Mouse (Mus musculus) forebrain, embryonic 15.5 days (tissue): ENCODE results near the gene Fam234b. TPM values are rescaled to one million over a fixed set of nuclear protein-coding genes. Genes with fewer than 3 reads are reported as not detected.

Source experiments
- ATAC-seq: fragments of 200-750 bp; cut with Nextera tagmentation; replicated peaks from 2 replicates; pipeline ENCODE4 v1.8.0; 2017; ENCODE audit warnings: mild to moderate bottlenecking, moderate TSS enrichment, moderate library complexity
- H3K27ac ChIP-seq: fragments of 300-500 bp; sonication (generic); replicated peaks from 2 replicates; pipeline ENCODE4 v1.5.1; 2015; ENCODE audit warnings: mild to moderate bottlenecking, inconsistent platforms
- H3K27me3 ChIP-seq: fragments of 300-500 bp; sonication (generic); 2 replicates; pipeline ENCODE4 v1.6.1; 2015; ENCODE audit warnings: inconsistent platforms
- H3K36me3 ChIP-seq: fragments of 300-500 bp; sonication (generic); 2 replicates; pipeline ENCODE4 v1.6.1; 2015; ENCODE audit warnings: mild to moderate bottlenecking, inconsistent platforms
- H3K4me1 ChIP-seq: fragments of 300-500 bp; sonication (generic); 2 replicates; pipeline ENCODE4 v1.6.1; 2015; ENCODE audit warnings: inconsistent platforms
- H3K4me2 ChIP-seq: fragments of 300-500 bp; sonication (generic); replicated peaks from 2 replicates; pipeline ENCODE4 v1.6.1; 2015; ENCODE audit warnings: mild to moderate bottlenecking, inconsistent platforms
- H3K4me3 ChIP-seq: fragments of 300-500 bp; sonication (generic); 2 replicates; pipeline ENCODE4 v1.5.1; 2015; ENCODE audit warnings: mild to moderate bottlenecking, inconsistent platforms
- H3K9ac ChIP-seq: fragments of 300-500 bp; sonication (generic); replicated peaks from 2 replicates; pipeline ENCODE4 v1.6.1; 2015; ENCODE audit warnings: mild to moderate bottlenecking, inconsistent platforms
- H3K9me3 ChIP-seq: fragments of 300-500 bp; sonication (generic); 2 replicates; pipeline ENCODE4 v1.6.1; 2016; ENCODE audit warnings: inconsistent platforms
- whole genome bisulfite sequencing: fragments of 180-500 bp; shearing (Covaris S2); methylation state at CpG from one replicate; pipeline ENCODE4 v1.1.7; 2015; ENCODE audit warnings: mixed read lengths; 5-methylcytosine and 5-hydroxymethylcytosine counted together
- polyA plus RNA-seq: library from polyadenylated mRNA; unstranded; fragments of >200 nt; fragmentation: Nextera tagmentation; extraction: Ambion mirVana; gene quantifications from 2 replicates; pipeline ENCODE4 v1.2.1, GENCODE M21; 2015

Fam234b gene
- polyA plus RNA-seq, 1 experiment from 2014 or later, result 86.7 TPM

GRCm38 (mm10) chr6:135165706-135166105, 32.1 kb upstream of the Fam234b start:
- WGBS, result 74% methylated on average over 2 of the region's 2 CpGs
- no peak overlapping the region for H3K4me2 ChIP-seq
- H3K36me3 ChIP-seq, result no peaks in the 10 kb centered on the region
- ATAC-seq, result no peak
- no peak overlapping the region for H3K9ac ChIP-seq
- H3K4me3 ChIP-seq, result no peak overlapping the region
- H3K4me1 ChIP-seq, result peaks cover 10% of the 10 kb centered on the region
- H3K9me3 ChIP-seq, result no peaks in the 10 kb centered on the region
- no peaks in the 10 kb centered on the region for H3K27me3 ChIP-seq
- no peak overlapping the region for H3K27ac ChIP-seq

- no peaks in the 10 kb centered on the region for H3K27me3 ChIP-seq
- H3K4me1 ChIP-seq, result peaks cover 10% of the 10 kb centered on the region
- H3K9me3 ChIP-seq, result no peaks in the 10 kb centered on the region
- 90% methylated on average over 3 of the region's 3 CpGs for WGBS
- H3K27ac ChIP-seq, result no peak overlapping the region
- H3K9ac ChIP-seq, result no peak overlapping the region
- H3K4me3 ChIP-seq, result no peak overlapping the region
- ATAC-seq, result no peak
- no peak overlapping the region for H3K4me2 ChIP-seq
- no peaks in the 10 kb centered on the region for H3K36me3 ChIP-seq
Observed at GRCm38 (mm10) chr6:135166262-135166661, 31.5 kb upstream of the Fam234b start.

GRCm38 (mm10) chr6:135166712-135167111, 31.1 kb upstream of the Fam234b start:
- H3K9ac ChIP-seq, result no peak overlapping the region
- H3K4me3 ChIP-seq, result no peak overlapping the region
- H3K27ac ChIP-seq, result no peak overlapping the region
- no peak for ATAC-seq
- no peak overlapping the region for H3K4me2 ChIP-seq
- peaks cover 10% of the 10 kb centered on the region for H3K4me1 ChIP-seq
- H3K36me3 ChIP-seq, result no peaks in the 10 kb centered on the region
- no peaks in the 10 kb centered on the region for H3K9me3 ChIP-seq
- no peaks in the 10 kb centered on the region for H3K27me3 ChIP-seq
- 22% methylated on average over 5 of the region's 5 CpGs for WGBS

- no peak overlapping the region for H3K27ac ChIP-seq
- peak overlapping the region; percentile 36 for H3K9ac ChIP-seq
- H3K36me3 ChIP-seq, result no peaks in the 10 kb centered on the region
- WGBS, result 5% methylated on average over 46 of the region's 46 CpGs
- H3K4me1 ChIP-seq, result peaks cover 10% of the 10 kb centered on the region
- no peaks in the 10 kb centered on the region for H3K27me3 ChIP-seq
- ATAC-seq, result peak; percentile 89
- peak overlapping the region; percentile 44 for H3K4me3 ChIP-seq
- H3K9me3 ChIP-seq, result no peaks in the 10 kb centered on the region
- peak overlapping the region; percentile 79 for H3K4me2 ChIP-seq
Observed at GRCm38 (mm10) chr6:135167380-135168311, 30.1 kb upstream of the Fam234b start.

- no peaks in the 10 kb centered on the region for H3K9me3 ChIP-seq
- 80% methylated on average over 6 of the region's 6 CpGs for WGBS
- H3K36me3 ChIP-seq, result no peaks in the 10 kb centered on the region
- H3K27ac ChIP-seq, result no peak overlapping the region
- H3K4me1 ChIP-seq, result peaks cover 10% of the 10 kb centered on the region
- ATAC-seq, result peak; percentile 5; the same call in 1 of the 2 replicates
- peak overlapping the region; percentile 79 for H3K4me2 ChIP-seq
- peak overlapping the region; percentile 44 for H3K4me3 ChIP-seq
- no peaks in the 10 kb centered on the region for H3K27me3 ChIP-seq
- peak overlapping the region; percentile 36 for H3K9ac ChIP-seq
Observed at GRCm38 (mm10) chr6:135168471-135168870, 29.3 kb upstream of the Fam234b start.

GRCm38 (mm10) chr6:135169246-135169645, 28.5 kb upstream of the Fam234b start:
- WGBS, result 93% methylated on average over 3 of the region's 3 CpGs

GRCm38 (mm10) chr6:135171736-135172135, 26.0 kb upstream of the Fam234b start:
- no peak overlapping the region for H3K27ac ChIP-seq
- WGBS, result 76% methylated on average over 14 of the region's 14 CpGs
- peaks cover 10% of the 10 kb centered on the region for H3K4me1 ChIP-seq
- H3K27me3 ChIP-seq, result no peaks in the 10 kb centered on the region
- no peak overlapping the region for H3K4me3 ChIP-seq
- ATAC-seq, result no peak
- no peak overlapping the region for H3K4me2 ChIP-seq
- H3K36me3 ChIP-seq, result no peaks in the 10 kb centered on the region
- no peak overlapping the region for H3K9ac ChIP-seq
- no peaks in the 10 kb centered on the region for H3K9me3 ChIP-seq

More at GRCm38 (mm10) chr6:135169246-135169645, 28.5 kb upstream of the Fam234b start:
- no peak for ATAC-seq
- H3K27me3 ChIP-seq, result no peaks in the 10 kb centered on the region
- H3K27ac ChIP-seq, result no peak overlapping the region
- H3K9ac ChIP-seq, result no peak overlapping the region
- H3K36me3 ChIP-seq, result no peaks in the 10 kb centered on the region
- no peak overlapping the region for H3K4me2 ChIP-seq
- peaks cover 10% of the 10 kb centered on the region for H3K4me1 ChIP-seq
- no peak overlapping the region for H3K4me3 ChIP-seq
- no peaks in the 10 kb centered on the region for H3K9me3 ChIP-seq

- Histone ChIP-seq H3K4me1 (no peaks in the 10 kb centered on the region), H3K27ac (no peak overlapping the region), H3K9me3 (no peaks in the 10 kb centered on the region), H3K4me3 (no peak overlapping the region), H3K36me3 (no peaks in the 10 kb centered on the region), H3K9ac (no peak overlapping the region), H3K4me2 (no peak overlapping the region), H3K27me3 (no peaks in the 10 kb centered on the region)
- 100% methylated on average over 1 of the region's 1 CpGs for WGBS
- no peak for ATAC-seq
Observed at GRCm38 (mm10) chr6:135175014-135175413, 22.8 kb upstream of the Fam234b start.

GRCm38 (mm10) chr6:135177271-135177670, 20.5 kb upstream of the Fam234b start:
- Histone ChIP-seq H3K4me2 (no peak overlapping the region), H3K9ac (no peak overlapping the region), H3K9me3 (no peaks in the 10 kb centered on the region), H3K27ac (no peak overlapping the region), H3K36me3 (no peaks in the 10 kb centered on the region), H3K27me3 (no peaks in the 10 kb centered on the region), H3K4me3 (no peak overlapping the region), H3K4me1 (no peaks in the 10 kb centered on the region)
- no peak for ATAC-seq

- H3K36me3 ChIP-seq, result no peaks in the 10 kb centered on the region
- H3K9ac ChIP-seq, result no peak overlapping the region
- WGBS, result 56% methylated on average over 3 of the region's 3 CpGs
- H3K9me3 ChIP-seq, result no peaks in the 10 kb centered on the region
- H3K4me3 ChIP-seq, result no peak overlapping the region
- H3K27me3 ChIP-seq, result no peaks in the 10 kb centered on the region
- ATAC-seq, result no peak
- no peak overlapping the region for H3K4me2 ChIP-seq
- H3K4me1 ChIP-seq, result no peaks in the 10 kb centered on the region
- no peak overlapping the region for H3K27ac ChIP-seq
Observed at GRCm38 (mm10) chr6:135178599-135178998, 19.2 kb upstream of the Fam234b start.

- no peak overlapping the region for H3K4me3 ChIP-seq
- no peaks in the 10 kb centered on the region for H3K4me1 ChIP-seq
- no peak overlapping the region for H3K9ac ChIP-seq
- no peaks in the 10 kb centered on the region for H3K9me3 ChIP-seq
- no peaks in the 10 kb centered on the region for H3K27me3 ChIP-seq
- H3K4me2 ChIP-seq, result no peak overlapping the region
- no peaks in the 10 kb centered on the region for H3K36me3 ChIP-seq
- ATAC-seq, result no peak
- H3K27ac ChIP-seq, result no peak overlapping the region
- WGBS, result 79% methylated on average over 4 of the region's 5 CpGs
Observed at GRCm38 (mm10) chr6:135182925-135183324, 14.9 kb upstream of the Fam234b start.

- 59% methylated on average over 8 of the region's 8 CpGs for WGBS
Observed at GRCm38 (mm10) chr6:135183961-135184360, 13.8 kb upstream of the Fam234b start.

More at GRCm38 (mm10) chr6:135183961-135184360, 13.8 kb upstream of the Fam234b start:
- H3K9ac ChIP-seq, result no peak overlapping the region
- H3K27me3 ChIP-seq, result no peaks in the 10 kb centered on the region
- H3K27ac ChIP-seq, result no peak overlapping the region
- no peaks in the 10 kb centered on the region for H3K9me3 ChIP-seq
- H3K4me3 ChIP-seq, result no peak overlapping the region
- no peak overlapping the region for H3K4me2 ChIP-seq
- ATAC-seq, result no peak
- no peaks in the 10 kb centered on the region for H3K4me1 ChIP-seq
- H3K36me3 ChIP-seq, result no peaks in the 10 kb centered on the region
